Mouse (Mus musculus): Measurements from ENCODE around the gene Adipoq. TPM values are rescaled to one million over a fixed set of nuclear protein-coding genes. Genes with fewer than 3 reads are reported as not detected.

Gene Adipoq
- total and polyA plus RNA-seq, 3 experiments: 0.13 to 1.1 (median 0.99) TPM

GRCm38 (mm10) chr16:23114339-23115171 is 31.8 kb upstream of the Adipoq start:
- no peak overlapping the region for H3K4me2 ChIP-seq (ENCODE audit: insufficient read depth, low read depth, poor library complexity, severe bottlenecking)
- H3K4me1 ChIP-seq (ENCODE audit: control insufficient read depth in 1 of 2, insufficient read depth in 2 of 2): peaks cover 0 to 18% of the 10 kb centered on the region in 2 experiments; a peak in 2 of 4 replicates
- H3K4me3 ChIP-seq (replicated peaks in 1 of 3; ENCODE audit: low read depth in 2 of 3, low read length in 2 of 3, poor library complexity in 1 of 3): no peak overlapping the region
- no peak for DNase-seq (ENCODE audit: extremely low read depth)
- H3K9me3 ChIP-seq (replicated peaks; ENCODE audit: low read length): no peaks in the 10 kb centered on the region
- in situ Hi-C loops (cut with MboI; ENCODE audit: low pct_ligation_motif_present, low pct_unique_long_range_greater_than_20kb, low sequenced_read_pairs) (no loop called here), dilution Hi-C loops (cut with MboI; ENCODE audit: extremely low pct_ligation_motif_present, extremely low pct_unique_long_range_greater_than_20kb, low sequenced_read_pairs) (no loop called here)
- H3K79me2 ChIP-seq (replicated peaks; ENCODE audit: control insufficient read depth, extremely low read depth, insufficient read depth, poor library complexity, severe bottlenecking): peaks cover 39% of the 10 kb centered on the region
- 0 out of 2 replicates have a peak, but pooled peaks have one; percentile 8 for TF ChIP-seq E2F4 (IDR thresholded peaks at IDR 0.05; ENCODE audit: insufficient replicate concordance, low read depth, low read length)
- TF ChIP-seq HCFC1 (IDR thresholded peaks at IDR 0.05; ENCODE audit: low read depth, low read length): peak; percentile 42
- peak; percentile 3; the same call in 1 of the 2 replicates for TF ChIP-seq SMC3 (IDR thresholded peaks at IDR 0.05; ENCODE audit: low read depth, low read length)
- peak; percentile 51; the same call in 1 of the 2 replicates for TF ChIP-seq SIN3A (IDR thresholded peaks at IDR 0.05; ENCODE audit: low read length)
- peak; percentile 97 for TF ChIP-seq ZMIZ1 (IDR thresholded peaks at IDR 0.05; ENCODE audit: low read depth, low read length)
- peak; percentile 77; the same call in 1 of the 2 replicates for TF ChIP-seq RCOR1 (conservative IDR thresholded peaks at IDR 0.05; ENCODE audit: low read depth, low read length)
- peak; percentile 99 for TF ChIP-seq POLR2AphosphoS2 (IDR thresholded peaks at IDR 0.05; ENCODE audit: low read depth, low read length)
- no peak; the same call in none of the 2 replicates for TF ChIP-seq POLR2A (IDR thresholded peaks at IDR 0.05; ENCODE audit: low read depth, low read length)
- peak; percentile 85; the same call in 1 of the 2 replicates for TF ChIP-seq CHD1 (IDR thresholded peaks at IDR 0.05; ENCODE audit: low read depth, low read length)
- peak; percentile 86 for TF ChIP-seq CHD2 (IDR thresholded peaks at IDR 0.05; ENCODE audit: low read length)
- peak; percentile 41; the same call in 1 of the 2 replicates for TF ChIP-seq MXI1 (IDR thresholded peaks at IDR 0.05; ENCODE audit: low read depth, low read length)
- TF ChIP-seq NELFE (IDR thresholded peaks at IDR 0.05; ENCODE audit: low read depth, low read length): peak; percentile 31
- no peak for TF ChIP-seq EP300 (IDR thresholded peaks at IDR 0.05; ENCODE audit: low read length)
- peak; percentile 26; the same call in 1 of the 2 replicates for TF ChIP-seq ETS1 (conservative IDR thresholded peaks at IDR 0.05; ENCODE audit: low read depth, low read length)
- TF ChIP-seq ZC3H11A (IDR thresholded peaks at IDR 0.05; ENCODE audit: low read depth, low read length): no peak
- H3K9ac ChIP-seq (ENCODE audit: insufficient read depth, low read depth): no peak overlapping the region
- peaks cover 69 to 83% of the 10 kb centered on the region in 2 experiments for H3K36me3 ChIP-seq (replicated peaks in 1 of 2; ENCODE audit: control insufficient read depth in 1 of 2, insufficient read depth in 1 of 2, low read length in 1 of 2)
- H3K27me3 ChIP-seq (replicated peaks): no peaks in the 10 kb centered on the region
- H3K27ac ChIP-seq (ENCODE audit: insufficient read depth, low read depth): peak overlapping the region; percentile 4; the same call in 1 of the 2 replicates

GRCm38 (mm10) chr16:23115486-23115885 is 30.9 kb upstream of the Adipoq start:
- Histone ChIP-seq H3K4me2 (ENCODE audit: insufficient read depth, low read depth, poor library complexity, severe bottlenecking) (no peak overlapping the region), H3K4me3 (replicated peaks in 1 of 3; ENCODE audit: low read depth in 2 of 3, low read length in 2 of 3, poor library complexity in 1 of 3) (no peak overlapping the region), H3K36me3 (replicated peaks in 1 of 2; ENCODE audit: control insufficient read depth in 1 of 2, insufficient read depth in 1 of 2, low read length in 1 of 2) (peaks cover 67 to 84% of the 10 kb centered on the region in 2 experiments), H3K9me3 (replicated peaks; ENCODE audit: low read length) (no peaks in the 10 kb centered on the region), H3K4me1 (ENCODE audit: control insufficient read depth in 1 of 2, insufficient read depth in 2 of 2) (peaks cover 0 to 18% of the 10 kb centered on the region in 2 experiments; a peak in 2 of 4 replicates), H3K9ac (ENCODE audit: insufficient read depth, low read depth) (no peak overlapping the region), H3K79me2 (replicated peaks; ENCODE audit: control insufficient read depth, extremely low read depth, insufficient read depth, poor library complexity, severe bottlenecking) (peaks cover 33% of the 10 kb centered on the region), H3K27me3 (replicated peaks) (no peaks in the 10 kb centered on the region), H3K27ac (ENCODE audit: insufficient read depth, low read depth) (no peak overlapping the region)
- dilution Hi-C loops (cut with MboI; ENCODE audit: extremely low pct_ligation_motif_present, extremely low pct_unique_long_range_greater_than_20kb, low sequenced_read_pairs) (no loop called here), in situ Hi-C loops (cut with MboI; ENCODE audit: low pct_ligation_motif_present, low pct_unique_long_range_greater_than_20kb, low sequenced_read_pairs) (no loop called here)
- no peak for DNase-seq (ENCODE audit: extremely low read depth)
- no peak for TF ChIP-seq SIN3A (IDR thresholded peaks at IDR 0.05; ENCODE audit: low read length)
- no peak for TF ChIP-seq HCFC1 (IDR thresholded peaks at IDR 0.05; ENCODE audit: low read depth, low read length)
- TF ChIP-seq IRF4 (IDR thresholded peaks at IDR 0.05; ENCODE audit: low read depth, low read length): no peak
- no peak for TF ChIP-seq ELF1 (IDR thresholded peaks at IDR 0.05; ENCODE audit: low read depth, low read length)
- TF ChIP-seq CHD2 (IDR thresholded peaks at IDR 0.05; ENCODE audit: low read length): 0 out of 2 replicates have a peak, but pooled peaks have one; percentile 53
